10 mouse cellular contexts compared by ENCODE assay signal in genomic region chr12:91798720-91799378, GRCm38 (mm10). TPM values are rescaled to one million over a fixed set of nuclear protein-coding genes. Genes with fewer than 3 reads are reported as not detected.
A peak's percentile ranks its signal among the peaks of the same experiment; 100 is the strongest.
DNase-seq lines count a peak whose midpoint lies in the region; ATAC-seq lines count a peak whose summit lies in the region.
"Had no signal": no experiment of that assay in that cellular context is flagged by ENCODE, and none has a peak within 500 bp of the region (broad histone marks: within the 10 kb centered on the region; RNA-seq: fewer than 3 reads in every experiment).

No protein-coding gene starts in this region.

- H3K4me1 ChIP-seq in forebrain, embryonic 14.5 days (ENCODE audit: control insufficient read depth, insufficient read depth, low read length), result no peaks in the 10 kb centered on the region
- no peaks in the 10 kb centered on the region for H3K4me1 ChIP-seq in forebrain, embryonic 10.5 days
- H3K4me1 ChIP-seq in embryonic facial prominence, embryonic 10.5 days, result no peaks in the 10 kb centered on the region

- H3K27me3 ChIP-seq in forebrain, embryonic 14.5 days (replicated peaks; ENCODE audit: control insufficient read depth, insufficient read depth, low read length), result no peaks in the 10 kb centered on the region
- no peaks in the 10 kb centered on the region for H3K27me3 ChIP-seq in forebrain, embryonic 10.5 days (ENCODE audit: poor library complexity, severe bottlenecking)
- H3K27me3 ChIP-seq in embryonic facial prominence, embryonic 10.5 days (replicated peaks; ENCODE audit: low read depth, poor library complexity, severe bottlenecking), result no peaks in the 10 kb centered on the region

- H3K4me3 ChIP-seq in forebrain, embryonic 14.5 days (ENCODE audit: low read depth, low read length), result no peak overlapping the region
- H3K4me3 ChIP-seq in forebrain, embryonic 10.5 days, result no peak overlapping the region
- H3K4me3 ChIP-seq in embryonic facial prominence, embryonic 10.5 days, result no peak overlapping the region

- no peak overlapping the region for H3K4me2 ChIP-seq in forebrain, embryonic 14.5 days (ENCODE audit: low read length)
- H3K4me2 ChIP-seq: heart, embryonic 11.5 days had no signal

- H3K9ac ChIP-seq in forebrain, embryonic 14.5 days (ENCODE audit: low read length), result no peak overlapping the region

- DNase-seq in forebrain, embryonic 14.5 days (ENCODE audit: low spot score), result peak; percentile 19
- no peak for DNase-seq in forebrain, embryonic 10.5 days (ENCODE audit: extremely low spot score, low spot score)
- peak; percentile 78 for DNase-seq in A20 (ENCODE audit: low read depth, low spot score)
- DNase-seq in embryonic facial prominence, embryonic 10.5 days (ENCODE audit: low spot score), result peak; percentile 19
- DNase-seq in c-Kit-positive CD71-positive TER-119-positive erythroid progenitor cells, embryonic 14.5 days (ENCODE audit: low spot score), result no peak
- DNase-seq in right cerebral cortex, postnatal 25 days, result no peak
- no peak for DNase-seq in Muller cell, postnatal 12 days (ENCODE audit: inconsistent ontology term)
- DNase-seq: cerebellum, adult 11 months had no signal

- no peaks in the 10 kb centered on the region for H3K9me3 ChIP-seq in forebrain, embryonic 14.5 days (replicated peaks; ENCODE audit: control insufficient read depth, low read length)
- H3K9me3 ChIP-seq in forebrain, embryonic 10.5 days, result no peaks in the 10 kb centered on the region
- H3K9me3 ChIP-seq in embryonic facial prominence, embryonic 10.5 days, result no peaks in the 10 kb centered on the region

- ATAC-seq in forebrain, embryonic 14.5 days, result peak; percentile 62
- ATAC-seq in megakaryocyte-erythroid progenitor cell, adult 5-6 weeks (replicated peaks; ENCODE audit: low FRiP score, low TSS enrichment, poor library complexity, severe bottlenecking), result peak; percentile 77

- WGBS in forebrain, embryonic 14.5 days, result 80% methylated on average over 6 of the region's 6 CpGs
- 81% methylated on average over 6 of the region's 6 CpGs for WGBS in forebrain, embryonic 10.5 days
- 79% methylated on average over 6 of the region's 6 CpGs for WGBS in embryonic facial prominence, embryonic 10.5 days

- H3K27ac ChIP-seq in forebrain, embryonic 14.5 days (ENCODE audit: low read depth, low read length), result no peak overlapping the region
- no peak overlapping the region for H3K27ac ChIP-seq in forebrain, embryonic 10.5 days
- no peak overlapping the region for H3K27ac ChIP-seq in embryonic facial prominence, embryonic 10.5 days (replicated peaks)

- H3K36me3 ChIP-seq in forebrain, embryonic 14.5 days (ENCODE audit: control insufficient read depth, insufficient read depth, low read length), result no peaks in the 10 kb centered on the region
- no peaks in the 10 kb centered on the region for H3K36me3 ChIP-seq in forebrain, embryonic 10.5 days (replicated peaks)
- H3K36me3 ChIP-seq in embryonic facial prominence, embryonic 10.5 days (replicated peaks), result no peaks in the 10 kb centered on the region

RNA-seq across cellular contexts. Expression of gene Ston2, which starts 10.7 kb away (rescaled TPM):
- 5.6 and 7.6 TPM in 2 replicates for polyA plus RNA-seq in forebrain, embryonic 14.5 days (2014; fragmentation: Nextera tagmentation; extraction: Ambion mirVana)
- polyA plus RNA-seq in forebrain, embryonic 10.5 days (2016; fragmentation: Nextera tagmentation; extraction: Ambion mirVana), result 11.4 and 11.5 TPM in 2 replicates
- 6.1 and 7.0 TPM in 2 replicates for polyA plus RNA-seq in embryonic facial prominence, embryonic 10.5 days (2016; fragmentation: Nextera tagmentation; extraction: Ambion mirVana)
- total RNA-seq in megakaryocyte-erythroid progenitor cell, adult 5-6 weeks (2014; fragmentation: Nextera tagmentation), result 5.3 and 10.7 TPM in 2 replicates
- total RNA-seq in megakaryocyte-erythroid progenitor cell, adult 5-6 weeks (2017), result 0.53 and 2.7 TPM in 2 replicates

RNA-seq across cellular contexts. Expression of gene Sel1l, which starts 50.1 kb away (rescaled TPM):
- polyA plus RNA-seq in forebrain, embryonic 14.5 days (2014; fragmentation: Nextera tagmentation; extraction: Ambion mirVana), result 58.1 and 84.8 TPM in 2 replicates
- 60.7 and 61.5 TPM in 2 replicates for polyA plus RNA-seq in forebrain, embryonic 10.5 days (2016; fragmentation: Nextera tagmentation; extraction: Ambion mirVana)
- polyA plus RNA-seq in embryonic facial prominence, embryonic 10.5 days (2016; fragmentation: Nextera tagmentation; extraction: Ambion mirVana), result 56.3 TPM in 2 replicates
- total RNA-seq in megakaryocyte-erythroid progenitor cell, adult 5-6 weeks (2014; fragmentation: Nextera tagmentation), result 37.3 and 51.4 TPM in 2 replicates
- 32.3 and 44.1 TPM in 2 replicates for total RNA-seq in megakaryocyte-erythroid progenitor cell, adult 5-6 weeks (2017)

Comparison
In these comparisons a context has a peak if more than half of its experiments do, and no peak if none do; other contexts are left out.
1. DNase-seq: peak in forebrain, embryonic 14.5 days (single experiment), A20 (single experiment) and embryonic facial prominence, embryonic 10.5 days (single experiment); none in forebrain, embryonic 10.5 days (single experiment), c-Kit-positive CD71-positive TER-119-positive erythroid progenitor cells, embryonic 14.5 days (single experiment), right cerebral cortex, postnatal 25 days (single experiment) and Muller cell, postnatal 12 days (single experiment).